Mouse (Mus musculus): Measurements from ENCODE around the gene Mep1a.

GRCm38 (mm10) chr17:43460245-43461181 is 42.1 kb downstream of the Mep1a start:
- TF ChIP-seq CTCF (IDR thresholded peaks at IDR 0.05; ENCODE audit: borderline replicate concordance, control insufficient read depth, extremely low read depth, insufficient read depth, low read length, poor library complexity) (peak; percentile 83; the same call in 1 of the 2 replicates), POLR2A (IDR thresholded peaks at IDR 0.05; ENCODE audit: control insufficient read depth, extremely low read depth, insufficient read depth, low read length, poor library complexity) (no peak)

All from thymus, adult 2 months (tissue).